Mouse (Mus musculus) heart, postnatal 10 days (tissue): ENCODE data around the gene Clptm1. TPM values are rescaled to one million over a fixed set of nuclear protein-coding genes. Genes with fewer than 3 reads are reported as not detected.
"Not testable (repeated sequence)": the region's sequence is repeated elsewhere in the genome, so short reads cannot be mapped to it uniquely, and the experiment has no call there.

Source experiments
- DNase-seq, 2 experiments: peaks; one replicate each; pipeline ENCODE4 v3.0.0; 2021
- intact Hi-C: fragments of 180-260 bp; cut with DNase I; formaldehyde crosslinking; loops from one replicate; pipeline ENCODE4 v1.15.1; 2025
- total RNA-seq, 2 experiments: library from RNA; stranded (reverse); gene quantifications; 2 replicates each; pipeline ENCODE4 v1.2.3; 2021

Clptm1 gene
- total RNA-seq, 2 experiments from 2014 or later = 95.2 to 102 TPM

GRCm38 (mm10) chr7:19619004-19619801 is 45.6 kb downstream of the Clptm1 start:
- intact Hi-C loops = loop anchor here (2.0 to 5.0 kb wide), 3 partner anchors 30 to 214 kb away; partner anchors contain the start of genes Bloc1s3, Ckm, Klc3 and Trappc6a
- DNase-seq = peak; percentile 86 to 89

GRCm38 (mm10) chr7:19615036-19615577 is 49.7 kb downstream of the Clptm1 start:
- intact Hi-C loops = loop anchor here (5.0 kb wide), 1 partner anchor 108 kb away; the partner anchor contains the start of genes Bloc1s3 and Trappc6a
- no peak for DNase-seq

DNA sequence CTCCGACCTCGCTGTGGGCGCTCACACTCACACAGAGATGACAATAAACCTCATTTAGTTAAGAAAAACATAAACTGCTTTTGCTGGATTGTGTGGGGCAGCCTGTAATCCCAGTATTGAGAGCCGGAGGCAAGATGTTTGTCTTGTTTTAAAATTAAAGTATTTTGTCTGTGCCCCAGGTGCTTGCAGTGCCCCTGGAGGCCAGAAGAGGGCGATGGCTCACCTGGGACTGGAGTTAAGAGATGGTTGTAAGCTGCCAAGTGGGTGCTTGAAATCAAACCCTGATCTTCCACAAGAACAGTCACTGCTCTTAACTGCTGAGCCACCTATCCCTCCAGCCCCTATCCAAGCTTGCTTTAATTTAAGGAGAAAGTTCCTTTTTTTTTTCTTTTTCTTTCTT is 53.9 kb downstream of the Clptm1 start:
- intact Hi-C loops = no loop called here
- no peak for DNase-seq

DNA sequence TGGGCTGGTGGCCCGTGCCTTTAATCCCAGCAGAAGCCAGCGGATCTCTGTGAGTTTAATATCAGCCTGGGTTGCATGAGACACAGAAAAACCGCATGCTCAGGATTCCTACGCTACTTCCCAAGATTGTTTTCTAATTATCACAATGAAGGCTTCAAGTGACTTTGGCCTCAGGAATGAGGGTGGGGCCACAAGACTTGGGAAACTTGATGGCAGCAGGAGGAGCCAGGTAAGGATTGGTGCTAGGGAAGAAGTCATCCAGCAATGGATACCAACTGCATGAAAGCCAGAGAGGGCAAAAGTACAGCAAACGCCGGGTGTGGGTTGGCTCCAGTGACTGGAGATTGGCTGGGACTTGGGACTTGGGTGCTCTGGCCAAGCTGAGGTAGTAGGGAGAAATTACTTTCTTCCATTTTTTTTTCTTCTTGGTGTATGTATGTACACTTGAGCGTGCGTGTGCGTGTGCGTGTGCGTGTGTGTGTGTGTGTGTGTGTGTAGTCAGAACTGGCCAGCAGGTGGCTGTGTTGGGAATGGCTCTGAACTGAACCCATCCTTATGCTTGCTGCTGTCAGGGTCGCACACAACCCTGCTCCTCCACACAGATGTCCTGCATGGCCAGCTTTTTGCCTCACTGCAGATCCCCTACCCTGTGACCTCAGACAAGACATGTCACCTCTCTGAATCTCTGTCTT is 55.0 kb downstream of the Clptm1 start:
- no peak for DNase-seq
- intact Hi-C loops = no loop called here

- no peak for DNase-seq
- intact Hi-C loops = no loop called here
Observed at GRCm38 (mm10) chr7:19607291-19607690, 57.5 kb downstream of the Clptm1 start.

DNA sequence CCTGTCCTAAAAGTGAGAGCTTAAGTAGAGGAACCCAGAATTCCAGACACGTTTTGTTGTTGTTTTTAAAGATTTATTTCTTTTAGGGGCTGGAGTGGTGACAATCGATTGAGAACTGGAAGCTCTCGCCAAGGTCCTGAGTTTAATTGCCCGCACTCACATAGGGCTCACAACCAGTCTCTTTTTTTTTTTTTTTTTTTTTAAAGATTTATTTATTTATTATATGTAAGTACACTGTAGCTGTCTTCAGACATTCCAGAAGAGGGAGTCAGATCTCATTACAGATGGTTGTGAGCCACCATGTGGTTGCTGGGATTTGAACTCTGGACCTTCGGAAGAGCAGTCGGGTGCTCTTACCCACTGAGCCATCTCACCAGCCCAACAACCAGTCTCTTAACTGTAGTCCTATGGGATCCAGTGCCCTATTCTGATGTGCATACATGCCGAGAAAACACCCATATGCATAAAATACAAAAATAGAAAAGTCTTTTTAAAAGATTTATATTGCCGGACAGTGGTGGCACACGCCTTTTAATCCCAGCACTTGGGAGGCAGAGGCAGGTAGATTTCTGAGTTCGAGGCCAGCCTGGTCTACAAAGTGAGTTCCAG is 60.1 kb downstream of the Clptm1 start:
- DNase-seq, intact Hi-C loops: not testable (repeated sequence)

GRCm38 (mm10) chr7:19603849-19604605 is 60.8 kb downstream of the Clptm1 start, which contains the start of gene Clasrp:
TSS of gene Clasrp (minus strand) at chr7:19604486.
- intact Hi-C loops = no loop called here
- DNase-seq = peak; percentile 97 to 99

DNA sequence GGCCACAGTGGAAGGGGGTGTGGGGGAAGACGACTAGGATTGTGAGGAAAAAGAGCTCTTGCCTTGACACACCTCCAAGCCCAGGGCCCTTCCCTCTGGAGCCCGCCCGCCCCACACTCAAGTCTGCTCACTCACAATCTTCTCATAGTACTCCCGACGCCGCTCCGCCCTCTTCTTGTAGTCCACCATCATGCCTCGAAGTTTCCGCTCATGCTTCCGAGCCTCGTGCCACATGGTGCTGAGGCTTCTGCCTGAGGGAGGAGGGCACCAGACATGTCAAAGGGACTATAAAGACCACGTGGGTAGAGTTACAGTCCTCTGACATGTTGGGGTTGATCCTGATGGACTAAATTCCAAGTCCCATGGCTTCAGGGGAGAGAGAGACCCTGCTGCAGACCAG is 61.8 kb downstream of the Clptm1 start:
- intact Hi-C loops = no loop called here
- no peak for DNase-seq

GRCm38 (mm10) chr7:19600562-19600961 is 64.3 kb downstream of the Clptm1 start:
- intact Hi-C loops = no loop called here
- no peak for DNase-seq

GRCm38 (mm10) chr7:19593061-19593730 is 71.6 kb downstream of the Clptm1 start:
- intact Hi-C loops = no loop called here

DNA sequence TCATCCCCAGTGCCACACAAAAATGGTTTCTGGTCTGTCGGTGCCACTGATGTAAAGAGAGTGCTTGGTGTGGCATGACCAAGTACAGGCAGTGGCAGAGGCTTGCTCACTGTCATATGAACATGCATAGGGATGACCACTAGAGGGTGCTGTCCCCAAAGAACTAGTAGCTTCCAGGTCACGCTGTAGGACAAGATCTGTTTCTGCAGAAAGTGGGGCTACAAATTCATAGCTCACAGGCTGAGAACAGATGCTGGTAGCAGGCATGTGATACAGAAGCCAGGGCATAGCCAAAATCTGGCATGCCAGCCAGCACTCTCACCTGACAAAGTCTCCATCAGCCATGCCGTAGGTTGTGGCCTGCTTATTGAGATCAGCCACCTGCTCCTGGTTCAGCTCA is 74.9 kb downstream of the Clptm1 start:
- DNase-seq = peak; percentile 81 to 90

More at GRCm38 (mm10) chr7:19593061-19593730, 71.6 kb downstream of the Clptm1 start:
- DNase-seq = no peak

GRCm38 (mm10) chr7:19589207-19589606 is 75.6 kb downstream of the Clptm1 start:
- DNase-seq = peak; percentile 37 to 68
- intact Hi-C loops = loop anchor here (2.0 kb wide), 1 partner anchor 30 kb away; no protein-coding TSS in a partner anchor

More for the DNA sequence above, 74.9 kb downstream of the Clptm1 start:
- intact Hi-C loops = loop anchor here (2.0 kb wide), 1 partner anchor 29 kb away; no protein-coding TSS in a partner anchor

GRCm38 (mm10) chr7:19586269-19586668 is 78.6 kb downstream of the Clptm1 start:
- intact Hi-C loops = no loop called here
- DNase-seq = no peak

Other genes with a start within 250 kb of the Clptm1 start
- gene Mark4, start 206.2 kb downstream of the Clptm1 start, total RNA-seq = 10 to 100 TPM; 26.6 to 26.8 TPM
- 1 to 10 TPM in 1 of 2 experiments, under 1 TPM in 1; 0.81 to 1.0 TPM for gene Exoc3l2, start 201.7 kb downstream of the Clptm1 start, total RNA-seq
- 1 to 10 TPM; 2.3 to 3.2 TPM for gene Bloc1s3, start 156.7 kb downstream of the Clptm1 start, total RNA-seq
- 10 to 100 TPM; 43.1 to 53.1 TPM for gene Trappc6a, start 156.6 kb downstream of the Clptm1 start, total RNA-seq
- not detected for gene Nkpd1, start 147.2 kb downstream of the Clptm1 start, total RNA-seq
- gene Ppp1r37, start 102.0 kb downstream of the Clptm1 start, total RNA-seq = 10 to 100 TPM; 43.1 to 46.2 TPM
- not detected for gene Zfp296, start 87.7 kb downstream of the Clptm1 start, total RNA-seq
- gene Gemin7, start 87.4 kb downstream of the Clptm1 start, total RNA-seq = 10 to 100 TPM; 54.5 to 58.0 TPM
- gene Clasrp, start 60.5 kb downstream of the Clptm1 start, total RNA-seq = 10 to 100 TPM; 24.1 to 29.5 TPM
- gene Relb, start 35.6 kb downstream of the Clptm1 start, total RNA-seq = 10 to 100 TPM in 1 of 2 experiments, 1 to 10 TPM in 1; 9.4 to 12.0 TPM
- gene Apoc2, start 12.9 kb upstream of the Clptm1 start, total RNA-seq = under 1 TPM in 1 of 2 experiments, not detected in 1; 0.60 TPM
- not detected for gene Gm44805, start 16.4 kb upstream of the Clptm1 start, total RNA-seq
- not detected for gene Apoc4, start 16.4 kb upstream of the Clptm1 start, total RNA-seq
- gene Apoc1, start 27.6 kb upstream of the Clptm1 start, total RNA-seq = 10 to 100 TPM in 1 of 2 experiments, 1 to 10 TPM in 1; 5.2 to 14.7 TPM
- 100 to 1,000 TPM; 268 to 276 TPM for gene Apoe, start 34.2 kb upstream of the Clptm1 start, total RNA-seq
- 100 to 1,000 TPM; 129 to 131 TPM for gene Tomm40, start 50.4 kb upstream of the Clptm1 start, total RNA-seq
- gene Nectin2, start 85.5 kb upstream of the Clptm1 start, total RNA-seq = 10 to 100 TPM; 43.1 to 45.2 TPM
- gene Bcam, start 106.0 kb upstream of the Clptm1 start, total RNA-seq = 100 to 1,000 TPM; 299 to 317 TPM
- gene Cblc, start 131.8 kb upstream of the Clptm1 start, total RNA-seq = under 1 TPM in 1 of 2 experiments, not detected in 1; 0.50 TPM
- 1 to 10 TPM; 5.6 to 5.7 TPM for gene Bcl3, start 157.7 kb upstream of the Clptm1 start, total RNA-seq
- not detected for gene Gm19345, start 187.0 kb upstream of the Clptm1 start, total RNA-seq
- not detected for gene Ceacam16, start 196.3 kb upstream of the Clptm1 start, total RNA-seq
- gene Ceacam19, start 222.9 kb upstream of the Clptm1 start, total RNA-seq = not detected